Comparison of ENCODE assay signal across 8 mouse cellular contexts in the genomic region with DNA sequence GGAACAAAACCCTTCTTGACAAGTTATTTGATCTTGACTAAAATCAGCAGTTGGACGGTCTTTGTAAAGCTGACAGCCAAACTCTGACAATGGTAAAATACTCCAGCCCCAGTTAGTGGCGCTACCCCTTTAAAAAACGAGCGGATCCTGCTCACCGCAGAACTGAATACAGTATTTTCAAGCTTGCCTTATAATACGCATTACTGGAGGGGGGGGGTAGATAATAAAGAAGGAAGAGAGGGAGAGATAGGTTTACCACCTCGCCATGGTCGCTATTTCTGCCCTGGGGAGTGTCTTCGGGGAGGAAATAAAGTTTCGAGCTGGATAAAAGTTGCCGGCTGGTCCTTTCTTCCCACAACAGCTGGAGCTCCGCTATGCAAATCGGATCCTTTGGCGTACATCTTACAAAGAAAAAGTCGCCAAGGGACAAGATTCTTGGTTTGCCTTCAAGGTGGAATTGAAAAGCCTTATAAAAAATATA. TPM values are rescaled to one million over a fixed set of nuclear protein-coding genes. Genes with fewer than 3 reads are reported as not detected.
A peak's percentile ranks its signal among the peaks of the same experiment; 100 is the strongest.
DNase-seq lines count a peak whose midpoint lies in the region; ATAC-seq lines count a peak whose summit lies in the region.

No protein-coding gene starts in this region.

- H3K4me3 ChIP-seq in embryonic facial prominence, embryonic 10.5 days = peak overlapping the region; percentile 77
- H3K4me3 ChIP-seq in heart, embryonic 13.5 days = peak overlapping the region; percentile 80
- peak overlapping the region; percentile 68 for H3K4me3 ChIP-seq in kidney, embryonic 16.5 days (ENCODE audit: low read length)
- peak overlapping the region; percentile 75 for H3K4me3 ChIP-seq in lung, embryonic 15.5 days
- peak overlapping the region; percentile 67 for H3K4me3 ChIP-seq in neural tube, embryonic 15.5 days (replicated peaks)

- H3K9ac ChIP-seq in heart, embryonic 13.5 days = peak overlapping the region; percentile 92
- peak overlapping the region; percentile 71 for H3K9ac ChIP-seq in kidney, embryonic 16.5 days (replicated peaks; ENCODE audit: low read length)
- H3K9ac ChIP-seq in lung, embryonic 15.5 days = peak overlapping the region; percentile 78
- H3K9ac ChIP-seq in neural tube, embryonic 15.5 days (replicated peaks) = peak overlapping the region; percentile 64

- peak; percentile 65 to 66 for DNase-seq in B cell, adult 2 months
- peak; percentile 62 for DNase-seq in Muller cell, postnatal 12 days (ENCODE audit: inconsistent ontology term)
- DNase-seq in embryonic facial prominence, embryonic 10.5 days (ENCODE audit: low spot score) = peak; percentile 62
- DNase-seq in urinary bladder, postnatal 36 days (ENCODE audit: low spot score in 2 of 2) = peak; percentile 34 to 47

- H3K27me3 ChIP-seq in embryonic facial prominence, embryonic 10.5 days (replicated peaks; ENCODE audit: low read depth, poor library complexity, severe bottlenecking) = peaks cover 19% of the 10 kb centered on the region; the same call in 1 of the 2 replicates
- no peaks in the 10 kb centered on the region for H3K27me3 ChIP-seq in heart, embryonic 13.5 days (replicated peaks)
- no peaks in the 10 kb centered on the region for H3K27me3 ChIP-seq in kidney, embryonic 16.5 days (ENCODE audit: insufficient read depth, low read length)
- no peaks in the 10 kb centered on the region for H3K27me3 ChIP-seq in lung, embryonic 15.5 days
- no peaks in the 10 kb centered on the region for H3K27me3 ChIP-seq in neural tube, embryonic 15.5 days (replicated peaks)

- H3K27ac ChIP-seq in embryonic facial prominence, embryonic 10.5 days (replicated peaks) = peak overlapping the region; percentile 91
- H3K27ac ChIP-seq in heart, embryonic 13.5 days (replicated peaks) = peak overlapping the region; percentile 94
- H3K27ac ChIP-seq in kidney, embryonic 16.5 days (ENCODE audit: low read length) = peak overlapping the region; percentile 97
- peak overlapping the region; percentile 94 for H3K27ac ChIP-seq in lung, embryonic 15.5 days
- peak overlapping the region; percentile 92 for H3K27ac ChIP-seq in neural tube, embryonic 15.5 days (replicated peaks)

- peaks cover 48% of the 10 kb centered on the region for H3K4me1 ChIP-seq in embryonic facial prominence, embryonic 10.5 days
- H3K4me1 ChIP-seq in heart, embryonic 13.5 days = peaks cover 35% of the 10 kb centered on the region
- H3K4me1 ChIP-seq in kidney, embryonic 16.5 days (ENCODE audit: insufficient read depth, low read length) = peaks cover 37% of the 10 kb centered on the region
- H3K4me1 ChIP-seq in lung, embryonic 15.5 days = peaks cover 32% of the 10 kb centered on the region
- peaks cover 37% of the 10 kb centered on the region for H3K4me1 ChIP-seq in neural tube, embryonic 15.5 days

- WGBS in embryonic facial prominence, embryonic 10.5 days = under 1% methylated on average over 15 of the region's 15 CpGs
- 0% methylated on average over 15 of the region's 15 CpGs for WGBS in heart, embryonic 13.5 days
- WGBS in kidney, embryonic 16.5 days = 0% methylated on average over 15 of the region's 15 CpGs
- under 1% methylated on average over 15 of the region's 15 CpGs for WGBS in lung, embryonic 15.5 days
- under 1% methylated on average over 15 of the region's 15 CpGs for WGBS in neural tube, embryonic 15.5 days

- peaks cover 16% of the 10 kb centered on the region for H3K36me3 ChIP-seq in embryonic facial prominence, embryonic 10.5 days (replicated peaks)
- peaks cover 16% of the 10 kb centered on the region for H3K36me3 ChIP-seq in heart, embryonic 13.5 days
- H3K36me3 ChIP-seq in kidney, embryonic 16.5 days (ENCODE audit: insufficient read depth, low read length) = peaks cover 15% of the 10 kb centered on the region
- 0 out of 2 replicates have a peak, but pooled peaks cover 6% of the 10 kb centered on the region for H3K36me3 ChIP-seq in lung, embryonic 15.5 days
- no peaks in the 10 kb centered on the region for H3K36me3 ChIP-seq in neural tube, embryonic 15.5 days

- ATAC-seq in heart, embryonic 13.5 days (ENCODE audit: extremely low read depth, insufficient number of reproducible peaks, low FRiP score, low TSS enrichment) = no peak
- no peak for ATAC-seq in kidney, embryonic 16.5 days (ENCODE audit: low FRiP score, low TSS enrichment)
- ATAC-seq in lung, embryonic 15.5 days (ENCODE audit: borderline replicate concordance, extremely low read depth, low FRiP score, low TSS enrichment) = no peak
- no peak for ATAC-seq in neural tube, embryonic 15.5 days (ENCODE audit: low FRiP score)

- H3K9me3 ChIP-seq in embryonic facial prominence, embryonic 10.5 days = no peaks in the 10 kb centered on the region
- no peaks in the 10 kb centered on the region for H3K9me3 ChIP-seq in heart, embryonic 13.5 days
- H3K9me3 ChIP-seq in kidney, embryonic 16.5 days (ENCODE audit: low read length) = no peaks in the 10 kb centered on the region
- no peaks in the 10 kb centered on the region for H3K9me3 ChIP-seq in lung, embryonic 15.5 days
- H3K9me3 ChIP-seq in neural tube, embryonic 15.5 days (replicated peaks) = no peaks in the 10 kb centered on the region

- H3K4me2 ChIP-seq in heart, embryonic 13.5 days = peak overlapping the region; percentile 90
- peak overlapping the region; percentile 81 for H3K4me2 ChIP-seq in kidney, embryonic 16.5 days (replicated peaks; ENCODE audit: low read depth, low read length)
- H3K4me2 ChIP-seq in lung, embryonic 15.5 days = peak overlapping the region; percentile 83
- peak overlapping the region; percentile 92 for H3K4me2 ChIP-seq in neural tube, embryonic 15.5 days

RNA-seq across cellular contexts. Expression of gene Arid5b, which starts 0.8 kb away (rescaled TPM):
- 13.9 and 19.7 TPM in 2 replicates for polyA plus RNA-seq in embryonic facial prominence, embryonic 10.5 days (2016; fragmentation: Nextera tagmentation; extraction: Ambion mirVana)
- 17.9 and 19.6 TPM in 2 replicates for polyA plus RNA-seq in heart, embryonic 13.5 days (2015; fragmentation: Nextera tagmentation; extraction: Ambion mirVana)
- 34.0 and 41.4 TPM in 2 replicates for polyA plus RNA-seq in kidney, embryonic 16.5 days (2015; fragmentation: Nextera tagmentation; extraction: Ambion mirVana)
- 36.7 and 39.1 TPM in 2 replicates for polyA plus RNA-seq in lung, embryonic 15.5 days (2015; fragmentation: Nextera tagmentation; extraction: Ambion mirVana)
- 18.4 and 19.0 TPM in 2 replicates for polyA plus RNA-seq in neural tube, embryonic 15.5 days (2015; fragmentation: Nextera tagmentation; extraction: Ambion mirVana)
